Mouse (Mus musculus) lung, postnatal 14 days (tissue): ENCODE measurements around the gene D430042O09Rik.

ENCODE experiments used
- DNase-seq: peaks from one replicate; pipeline ENCODE4 v3.0.0; 2021

Gene D430042O09Rik

DNA sequence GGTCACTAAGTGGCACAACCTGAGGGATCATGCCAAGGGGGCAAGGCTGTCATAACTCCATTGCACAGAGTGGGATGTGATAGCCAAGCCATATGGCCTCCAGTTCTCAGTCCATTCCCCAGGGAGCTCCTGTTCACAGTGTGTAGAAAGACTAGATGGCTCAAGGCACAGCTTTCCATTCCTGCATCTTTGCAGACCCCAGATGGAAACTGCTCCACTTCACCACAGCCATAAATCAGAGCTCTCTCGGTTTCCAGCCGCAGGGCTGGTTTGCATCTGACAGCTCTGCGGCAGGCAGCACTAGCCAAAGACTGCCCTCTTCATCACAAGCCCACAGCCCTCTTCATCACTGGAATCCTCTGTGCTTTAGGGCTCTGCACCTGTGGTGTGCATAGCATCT is 108.0 kb downstream of the D430042O09Rik start:
- no peak for DNase-seq

DNA sequence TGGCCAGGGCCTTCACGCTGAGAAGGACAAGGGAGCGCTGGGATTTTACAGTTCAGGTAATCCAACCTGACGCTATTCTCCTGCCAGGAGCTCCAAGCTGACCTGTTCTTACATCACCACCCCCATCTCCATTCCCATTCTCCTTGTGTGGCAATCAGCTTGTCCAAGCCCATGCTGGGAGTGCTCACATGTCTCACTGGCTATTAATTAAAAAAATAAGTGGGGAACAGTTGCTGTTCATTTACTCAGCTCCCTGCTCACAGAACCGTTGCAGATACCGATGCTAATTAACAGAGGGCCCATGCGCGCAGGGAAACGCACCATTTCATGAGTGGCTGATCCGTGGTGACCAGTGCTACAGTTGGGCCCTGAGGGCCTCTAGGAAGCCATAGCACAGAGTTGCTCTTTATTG is 110.6 kb downstream of the D430042O09Rik start:
- no peak for DNase-seq

DNA sequence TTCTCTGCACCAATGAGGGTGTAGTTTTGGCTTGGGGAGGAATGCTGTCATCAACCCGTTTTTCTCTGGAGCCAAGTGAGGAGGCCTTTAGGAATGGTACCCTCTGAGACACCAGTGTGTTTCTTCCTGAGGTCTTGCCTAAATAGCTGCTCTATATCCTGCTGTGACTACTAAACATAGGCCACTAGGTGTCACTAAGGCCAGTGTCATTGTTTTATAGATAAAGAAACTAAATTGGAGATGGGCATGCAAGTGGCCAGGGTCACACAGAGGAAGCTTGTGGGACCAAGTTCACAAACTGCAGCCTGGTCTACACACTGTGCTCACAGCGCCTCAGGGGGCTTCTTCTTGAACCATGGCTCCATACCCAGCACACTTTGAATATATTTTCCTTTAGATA is 112.5 kb downstream of the D430042O09Rik start:
- DNase-seq, result peak; percentile 9

DNA sequence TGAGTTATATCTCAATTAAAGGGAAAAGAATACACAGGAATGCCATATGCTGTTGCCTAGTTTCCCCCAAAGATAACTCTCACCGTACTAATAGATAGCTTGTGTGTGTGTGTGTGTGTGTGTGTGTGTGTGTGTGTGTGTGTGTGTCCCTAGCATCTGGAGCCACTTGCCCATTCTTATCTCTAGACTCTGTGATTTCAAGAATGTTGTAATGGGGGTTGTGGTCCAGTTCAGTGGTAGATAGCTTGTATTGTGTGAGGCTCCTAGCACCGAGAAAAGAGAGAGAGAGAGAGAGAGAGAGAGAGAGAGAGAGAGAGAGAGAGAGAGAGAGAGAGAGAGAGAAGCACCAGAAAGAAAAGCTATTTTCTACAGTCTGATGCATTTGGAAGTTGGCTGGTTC is 118.7 kb downstream of the D430042O09Rik start:
- DNase-seq, result no peak

DNA sequence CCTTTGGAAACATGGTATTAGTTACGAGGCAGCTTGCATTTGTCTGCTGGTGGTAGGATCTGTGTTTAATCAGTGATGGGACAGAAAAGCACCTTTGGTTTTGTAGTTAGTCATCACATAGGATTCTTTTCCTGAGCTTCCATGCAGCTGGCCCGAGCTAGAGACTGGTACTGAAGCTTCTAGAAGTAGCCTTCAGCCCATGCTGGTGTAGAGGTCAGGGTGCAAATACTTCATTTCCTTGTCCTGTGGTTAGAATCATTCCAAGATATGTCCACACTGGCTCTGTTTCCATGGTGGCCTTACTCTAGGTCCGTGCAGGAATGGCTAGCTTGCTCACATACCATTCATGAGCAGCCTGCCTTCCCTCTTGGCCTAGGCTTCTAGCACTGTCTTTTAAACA is 119.2 kb downstream of the D430042O09Rik start:
- no peak for DNase-seq

DNA sequence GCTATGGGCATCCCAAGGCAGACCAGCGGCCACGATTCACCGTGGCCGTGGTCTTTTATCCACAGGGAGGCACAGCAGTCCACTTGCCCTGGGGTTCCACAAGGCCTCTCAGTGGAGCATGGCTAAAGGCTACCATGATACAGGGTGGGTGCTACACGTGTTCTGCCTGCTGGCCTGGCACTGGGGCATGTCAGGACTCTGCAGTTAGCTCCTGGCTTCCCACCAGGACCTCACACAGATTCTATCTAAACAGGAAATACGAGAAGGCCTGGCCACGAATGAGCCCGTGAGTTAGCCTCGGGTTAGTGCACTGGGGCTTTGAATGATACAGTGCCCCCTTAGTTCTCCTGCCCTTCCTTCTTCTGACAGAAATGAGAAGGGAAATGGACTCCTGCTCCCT is 119.7 kb downstream of the D430042O09Rik start:
- DNase-seq, result peak; percentile 9

DNA sequence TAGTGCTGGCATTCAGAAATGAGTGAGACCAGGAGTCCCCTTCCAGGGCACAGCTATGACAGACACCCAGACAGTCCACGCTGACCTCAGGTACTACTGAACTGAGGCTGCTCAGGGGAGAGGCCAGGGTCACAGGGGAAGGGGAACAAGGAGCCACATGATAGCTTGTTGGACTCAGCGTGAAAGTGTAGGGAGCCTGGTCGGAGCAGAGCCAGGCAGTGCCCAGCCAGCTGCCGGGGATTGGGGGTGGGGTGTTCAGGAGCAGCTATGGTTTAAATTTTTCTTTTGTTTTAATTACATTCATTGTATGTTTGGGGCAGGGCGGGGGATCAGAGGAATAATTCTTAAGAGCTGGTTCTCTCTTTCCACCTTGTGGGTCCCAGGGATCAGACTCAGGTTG is 120.9 kb downstream of the D430042O09Rik start:
- DNase-seq, result no peak

DNA sequence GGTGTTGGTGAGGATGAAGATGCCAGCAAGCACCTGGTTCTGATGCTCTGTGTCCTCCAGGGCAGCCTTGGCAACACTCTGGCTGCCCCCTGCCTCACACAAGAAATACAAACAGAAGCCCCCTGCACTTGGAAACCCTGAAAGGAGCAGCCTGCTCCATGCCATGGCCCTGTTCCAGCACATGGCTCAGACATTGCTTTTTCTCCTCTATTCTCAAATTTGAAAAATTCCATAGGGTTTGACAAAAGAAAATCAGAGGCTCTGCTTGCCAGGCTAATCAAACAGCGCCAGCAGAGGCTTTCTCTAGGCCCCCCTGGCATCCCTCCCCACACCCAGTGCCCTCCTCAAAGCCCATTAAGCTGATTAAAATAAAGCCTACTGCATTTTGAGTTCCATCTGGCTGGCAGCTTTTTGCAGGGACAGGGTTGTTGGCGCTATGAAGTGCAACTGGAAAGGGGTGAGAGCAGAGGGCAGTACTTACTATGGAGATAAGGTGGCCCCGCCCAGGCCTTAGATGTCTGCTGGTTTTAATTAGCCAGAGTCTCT is 121.5 kb downstream of the D430042O09Rik start:
- DNase-seq, result no peak

DNA sequence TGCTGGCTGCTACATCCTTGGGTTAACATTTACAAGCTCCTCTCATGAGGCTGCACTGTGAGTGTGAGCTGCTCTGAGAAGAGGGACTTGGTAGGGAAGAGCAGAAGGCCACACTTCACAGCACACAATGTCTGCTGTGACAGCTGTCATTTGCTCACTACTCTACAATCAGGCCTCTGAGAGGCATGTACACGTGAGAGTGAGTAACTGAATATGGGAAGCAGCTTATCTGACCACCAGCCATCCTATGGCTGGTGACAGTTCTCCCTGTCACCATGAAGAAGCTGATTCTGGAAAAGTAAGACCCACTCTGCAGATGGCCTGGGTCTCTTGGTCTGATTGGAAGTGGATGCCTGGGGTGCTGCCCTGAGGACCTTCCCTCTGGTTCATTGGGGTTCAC is 125.1 kb downstream of the D430042O09Rik start:
- no peak for DNase-seq

DNA sequence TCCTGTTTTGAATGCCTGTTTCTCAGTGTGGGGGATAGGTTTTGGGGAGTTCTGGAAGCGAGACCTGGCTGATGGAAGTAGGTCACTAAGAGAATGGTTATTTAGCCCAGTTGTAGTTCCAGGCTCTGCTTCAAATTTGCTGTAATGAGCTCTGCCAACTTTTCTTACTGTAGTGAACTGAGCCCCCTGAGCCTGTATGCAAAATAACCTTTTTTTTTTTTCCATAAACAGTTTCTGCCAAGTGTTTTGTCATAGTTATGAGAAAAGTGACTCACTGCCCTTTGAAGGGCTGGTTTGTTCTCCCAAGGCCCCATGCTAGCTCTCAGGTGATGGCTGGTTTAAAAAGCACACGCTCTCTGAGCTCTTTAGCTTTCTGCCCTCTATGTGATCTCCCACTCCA is 125.8 kb downstream of the D430042O09Rik start:
- DNase-seq, result no peak

DNA sequence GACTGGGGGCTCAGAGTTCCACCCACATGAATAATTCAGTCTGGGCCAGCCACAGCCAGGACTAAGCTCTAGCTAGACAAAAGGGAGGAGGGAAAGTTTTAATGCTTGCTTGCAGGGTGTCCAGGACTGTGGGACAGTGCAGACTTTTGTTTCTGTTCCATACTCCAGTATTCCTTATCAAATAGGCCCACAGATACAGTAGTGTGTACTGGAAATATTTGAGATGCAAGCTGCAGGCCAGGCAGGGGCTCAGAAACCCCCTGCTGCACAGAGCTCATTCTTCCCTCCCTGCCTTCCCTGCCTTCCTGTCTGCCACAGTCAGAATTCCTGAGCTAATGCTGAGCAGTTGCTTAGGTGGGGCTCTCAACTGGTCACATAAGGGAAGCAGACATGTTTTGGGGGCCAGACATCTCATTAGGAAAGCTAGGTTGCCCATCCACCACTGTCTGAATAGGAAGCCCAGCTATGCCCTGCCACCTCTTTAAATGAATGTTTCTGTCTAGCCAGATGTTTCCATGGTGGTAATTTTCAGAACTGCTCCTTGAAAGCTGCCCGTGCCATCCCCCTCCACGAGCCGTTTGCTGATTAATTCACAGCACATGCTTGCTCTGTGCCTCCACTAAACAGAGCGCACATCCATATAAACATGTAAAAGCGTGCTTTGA is 130.5 kb downstream of the D430042O09Rik start:
- no peak for DNase-seq

DNA sequence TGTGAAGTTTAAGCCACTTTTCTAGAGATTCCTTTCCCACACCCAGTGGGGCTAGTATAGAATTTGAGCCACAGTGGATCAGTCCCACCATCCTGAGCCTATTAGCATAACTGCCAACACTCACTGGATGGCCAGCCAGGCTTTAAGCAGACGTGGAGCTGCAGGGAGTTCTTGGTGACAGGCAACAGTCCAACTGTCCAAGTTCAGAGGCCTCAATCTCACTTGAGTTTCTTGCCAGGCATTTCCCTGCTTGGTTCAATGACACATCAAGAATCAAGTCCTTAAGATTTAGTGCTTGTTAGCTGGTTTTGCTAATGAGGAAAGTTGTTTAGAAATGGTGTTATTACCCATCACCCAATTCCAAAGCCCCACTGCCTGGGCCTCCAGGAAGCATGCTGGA is 137.9 kb downstream of the D430042O09Rik start:
- DNase-seq, result peak; percentile 8

DNA sequence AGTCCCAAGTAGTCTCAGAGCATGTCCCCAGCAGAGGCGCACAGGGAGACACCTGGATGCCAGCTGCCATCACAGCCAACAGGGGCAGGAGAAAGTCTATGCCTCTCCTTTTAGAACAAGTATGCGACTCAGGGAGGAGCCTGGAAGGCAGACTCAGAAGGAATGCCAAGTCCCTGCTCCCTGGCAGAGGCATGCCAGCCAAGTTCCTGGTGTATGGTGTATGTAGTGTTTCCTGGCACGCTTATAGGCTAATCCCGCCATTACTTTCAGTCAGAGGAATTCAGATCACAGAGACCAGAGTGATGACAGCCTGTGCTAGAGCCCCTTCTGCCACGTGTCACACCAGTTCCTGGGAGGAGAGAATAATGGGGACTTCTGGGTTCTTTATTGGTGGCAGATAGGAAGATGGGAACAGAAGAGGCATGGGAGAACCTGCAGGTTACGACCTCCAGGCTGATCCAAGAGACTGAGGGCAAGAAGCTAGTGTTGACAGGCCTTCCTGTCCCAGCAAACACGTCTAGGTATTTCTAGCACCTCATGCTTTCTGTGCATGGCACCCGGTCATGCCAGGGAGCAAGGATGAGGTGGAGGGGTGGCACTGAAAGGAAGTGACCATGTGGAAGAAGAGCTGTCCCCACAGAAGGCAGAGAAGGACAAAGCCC is 139.3 kb downstream of the D430042O09Rik start:
- peak; percentile 7 for DNase-seq

DNA sequence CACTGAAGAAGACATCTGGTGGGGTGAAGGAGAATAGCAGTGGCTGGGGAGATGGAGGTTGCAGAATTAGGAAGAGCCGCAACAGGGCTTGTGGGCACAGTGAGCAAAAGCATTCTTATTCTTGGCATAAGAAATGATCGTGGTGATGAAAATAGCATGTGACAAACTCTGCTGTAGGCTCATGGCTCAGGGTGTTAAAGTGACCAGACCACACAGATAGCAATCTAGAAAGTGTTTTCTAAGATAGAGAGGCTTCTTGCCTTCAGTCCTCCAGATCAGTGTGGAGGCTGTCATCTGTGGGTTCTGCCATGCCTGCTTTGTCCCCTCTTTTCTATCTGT is 139.8 kb downstream of the D430042O09Rik start:
- DNase-seq, result no peak

DNA sequence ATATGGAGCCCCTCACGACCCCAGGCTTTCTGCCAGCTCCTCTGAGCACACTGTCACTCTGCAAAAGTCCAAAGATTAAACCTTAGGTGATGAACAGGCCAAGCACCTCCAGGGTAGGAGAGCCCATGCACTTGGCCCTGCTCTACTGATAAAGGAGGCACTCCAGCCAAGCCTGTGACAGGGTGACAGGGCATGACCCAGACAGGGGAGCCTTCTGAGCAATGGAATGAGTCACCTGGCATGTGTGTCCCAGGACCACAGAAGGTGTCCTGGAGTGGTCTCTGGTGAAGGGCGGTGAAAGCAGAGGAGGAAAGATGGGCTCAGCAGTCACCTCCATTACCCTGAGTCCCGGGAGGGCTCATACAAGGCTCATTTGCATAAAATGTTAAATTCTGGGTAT is 151.9 kb downstream of the D430042O09Rik start:
- DNase-seq, result no peak

DNA sequence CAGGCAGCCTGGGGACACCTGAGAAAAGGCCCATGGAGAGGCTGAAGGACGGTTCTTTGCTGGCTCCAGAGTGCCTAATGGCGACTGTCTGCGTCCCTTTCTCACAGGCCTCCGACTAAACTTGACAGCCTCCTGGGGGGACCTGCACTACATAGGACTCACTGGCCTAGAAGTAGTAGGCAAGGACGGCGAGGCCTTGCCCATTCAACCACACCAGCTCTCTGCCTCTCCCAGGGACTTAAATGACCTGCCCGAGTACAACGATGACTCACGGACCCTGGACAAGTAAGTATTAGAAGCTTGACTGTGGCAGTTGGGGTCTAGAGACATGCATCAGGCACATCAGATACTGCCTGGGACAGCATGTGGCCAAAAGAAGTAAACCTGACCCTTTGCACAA is 152.7 kb downstream of the D430042O09Rik start:
- no peak for DNase-seq

DNA sequence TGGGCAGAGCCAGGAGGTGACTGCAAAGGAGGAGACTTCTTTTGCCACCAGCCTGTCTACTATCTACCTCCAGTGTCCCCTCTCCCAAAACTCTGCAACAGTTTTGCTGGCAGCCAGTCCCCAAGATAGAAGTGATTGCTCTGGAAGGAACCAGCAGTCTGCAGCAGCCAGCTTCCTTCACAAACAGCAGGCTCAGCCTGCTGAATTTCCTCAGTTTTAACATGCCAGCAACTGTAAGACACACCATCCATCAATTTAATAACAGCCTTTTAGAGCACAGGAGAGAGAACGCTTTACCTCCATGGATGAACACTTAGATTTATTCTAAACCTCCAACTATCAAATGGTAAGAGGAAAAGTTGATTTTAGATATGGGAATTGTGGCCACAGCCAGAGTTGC is 156.3 kb downstream of the D430042O09Rik start:
- DNase-seq, result no peak

DNA sequence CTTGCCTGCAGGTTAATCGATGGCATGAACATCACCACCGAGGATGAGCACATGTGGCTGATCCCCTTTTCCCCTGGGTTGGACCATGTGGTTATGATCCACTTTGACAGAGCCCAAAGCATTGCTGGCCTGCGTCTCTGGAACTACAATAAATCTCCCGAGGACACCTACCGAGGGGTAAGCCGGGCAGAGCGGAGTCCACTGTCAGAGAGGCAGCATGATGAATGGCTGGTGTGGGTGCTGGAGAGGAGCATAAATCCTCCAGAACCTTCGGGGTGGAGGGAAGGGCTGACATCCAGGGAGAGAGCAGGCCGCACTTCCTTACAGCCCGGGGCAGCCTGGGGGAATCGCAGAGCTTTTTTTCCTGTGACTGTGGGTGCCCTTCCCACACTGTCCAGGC is 157.5 kb downstream of the D430042O09Rik start:
- DNase-seq, result no peak

DNA sequence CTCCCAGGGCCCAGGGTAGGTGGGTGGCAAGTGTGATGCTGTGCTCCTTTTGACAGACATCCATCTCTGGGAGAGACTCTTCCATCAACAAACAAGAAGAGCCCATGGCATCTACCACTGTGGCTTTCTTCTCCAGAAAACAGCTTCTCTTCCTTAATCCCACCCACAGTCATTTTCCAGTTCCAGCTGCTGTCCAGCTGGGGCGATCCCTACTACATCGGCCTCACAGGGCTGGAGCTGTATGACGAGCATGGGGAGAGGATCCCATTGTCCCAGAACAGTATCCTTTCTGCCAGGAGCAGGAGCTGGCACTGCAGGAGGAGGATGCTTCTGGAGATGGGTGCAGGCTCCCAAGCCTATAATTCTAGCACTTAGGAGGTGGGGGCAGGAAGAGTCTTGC is 160.9 kb downstream of the D430042O09Rik start:
- DNase-seq, result no peak

DNA sequence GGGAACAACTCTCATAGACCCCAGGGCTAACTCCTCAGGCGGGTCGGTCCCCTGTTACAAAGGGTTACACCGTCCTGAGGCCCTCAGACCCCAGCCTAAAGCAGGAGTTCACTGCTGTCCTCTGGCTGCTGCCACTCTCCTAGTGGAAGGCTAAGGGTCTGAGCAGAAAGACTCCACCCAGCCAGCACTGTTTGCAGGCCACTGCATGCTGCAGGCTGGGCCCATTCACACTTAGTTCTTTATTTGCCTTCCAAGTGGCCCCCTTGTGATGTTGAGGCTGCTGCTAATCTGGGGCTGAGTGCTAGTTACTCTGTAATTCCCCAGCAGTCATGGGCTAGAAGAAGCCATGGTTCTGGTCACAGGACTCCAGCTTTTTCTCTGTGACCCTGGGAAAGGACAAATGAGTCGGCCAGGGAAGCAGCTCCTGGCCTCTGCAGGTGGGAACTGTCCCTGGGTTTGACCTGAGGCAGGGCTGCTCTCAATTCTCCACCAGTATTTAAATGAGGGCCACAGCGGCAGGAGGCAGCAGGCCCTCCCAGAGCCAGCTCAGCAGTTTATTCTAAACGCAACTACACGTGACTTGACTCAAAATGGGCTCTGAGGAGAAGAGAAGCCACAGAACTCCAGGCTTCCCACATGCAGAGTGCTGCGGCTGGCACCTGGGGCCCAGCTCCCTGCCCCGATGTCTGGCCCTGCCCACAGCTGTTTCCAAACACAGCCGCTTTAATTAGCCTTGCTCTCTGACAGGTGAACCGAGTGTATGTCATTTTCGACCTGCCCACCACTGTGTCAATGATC is 163.9 kb downstream of the D430042O09Rik start:
- DNase-seq, result no peak

DNA sequence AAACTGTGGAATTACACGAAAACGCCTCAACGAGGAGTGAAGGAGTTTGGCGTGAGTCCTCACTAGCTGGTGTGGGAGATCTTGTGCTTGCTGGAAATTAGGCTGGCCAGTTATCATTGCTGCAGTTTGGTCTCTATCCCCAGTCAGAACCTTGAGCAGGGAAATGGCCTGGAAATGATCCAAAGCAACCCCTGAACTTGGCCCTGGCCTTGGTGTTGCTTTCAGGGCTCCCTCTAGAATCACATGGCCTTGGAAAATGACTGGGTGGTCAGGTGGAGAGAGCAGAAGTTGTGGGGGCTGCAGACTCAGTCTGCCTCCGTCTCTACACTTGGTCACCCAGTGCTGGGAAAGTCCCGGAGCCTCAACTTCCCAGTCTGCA is 164.5 kb downstream of the D430042O09Rik start:
- DNase-seq, result no peak

DNA sequence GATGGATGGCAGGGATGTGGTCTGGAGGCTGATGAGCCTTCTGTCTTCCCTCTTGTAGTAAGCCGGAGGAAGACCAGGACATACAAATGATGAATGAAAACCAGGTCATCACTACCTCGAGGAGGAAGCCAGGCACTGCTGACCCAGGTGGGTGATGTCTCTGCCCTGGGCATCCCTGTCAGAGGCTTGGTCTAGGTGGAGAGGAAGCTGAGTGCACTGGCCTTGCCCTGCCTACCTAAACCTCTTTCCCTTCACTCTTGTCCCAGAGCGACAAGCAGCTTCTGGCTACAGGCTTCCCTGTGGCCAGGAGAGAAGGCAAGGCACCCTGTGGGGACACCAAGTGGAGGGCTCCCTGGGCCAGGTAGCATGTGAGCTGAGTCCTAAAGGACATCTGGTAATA is 165.2 kb downstream of the D430042O09Rik start:
- DNase-seq, result no peak

DNA sequence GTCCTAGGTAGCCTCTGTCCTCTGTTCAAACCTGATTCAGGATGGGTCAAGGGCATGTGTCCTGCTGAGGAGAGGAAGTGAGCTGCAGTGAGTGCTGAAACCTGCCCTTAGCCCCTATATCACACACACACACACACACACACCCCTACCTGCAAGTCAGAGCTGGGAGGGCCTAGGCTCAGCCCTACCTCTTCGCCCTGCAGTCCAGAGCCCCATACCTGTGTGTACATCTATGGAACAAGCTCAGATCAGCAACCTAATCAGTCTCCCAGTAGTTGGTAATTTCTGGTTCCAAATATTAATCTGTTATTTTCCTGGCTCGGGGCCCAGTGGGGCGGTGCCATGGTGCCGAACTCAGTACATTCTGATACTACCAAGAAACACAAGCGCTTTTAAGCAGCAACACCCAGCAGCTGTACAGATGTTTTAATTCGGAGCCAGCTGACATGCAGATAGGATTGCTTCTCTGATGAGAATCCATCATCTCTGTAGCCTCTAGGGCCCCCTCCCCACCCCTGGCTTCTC is 166.3 kb downstream of the D430042O09Rik start:
- peak; percentile 22 for DNase-seq

DNA sequence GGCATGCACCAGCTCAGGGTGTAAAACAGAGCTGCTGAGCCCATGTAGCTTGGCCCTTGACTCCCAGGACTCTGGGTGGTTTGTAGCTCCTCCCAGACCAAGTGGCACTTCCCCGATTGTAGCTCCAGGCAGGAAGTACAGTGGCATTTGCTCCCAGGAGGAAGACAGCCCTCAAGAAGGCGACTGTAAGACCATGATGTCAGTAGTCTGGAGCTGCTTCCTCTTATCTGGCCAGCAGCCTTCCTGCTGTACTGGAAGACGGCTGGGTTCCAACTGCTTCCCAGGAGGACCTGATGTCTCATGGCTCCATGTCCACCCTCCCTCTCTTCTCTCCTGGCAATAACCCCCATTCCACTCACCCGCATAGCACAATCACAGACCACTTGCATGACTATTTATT is 170.4 kb downstream of the D430042O09Rik start:
- DNase-seq, result peak; percentile 5
